ENCODE assay signal across 10 mouse cellular contexts in the genomic region with DNA sequence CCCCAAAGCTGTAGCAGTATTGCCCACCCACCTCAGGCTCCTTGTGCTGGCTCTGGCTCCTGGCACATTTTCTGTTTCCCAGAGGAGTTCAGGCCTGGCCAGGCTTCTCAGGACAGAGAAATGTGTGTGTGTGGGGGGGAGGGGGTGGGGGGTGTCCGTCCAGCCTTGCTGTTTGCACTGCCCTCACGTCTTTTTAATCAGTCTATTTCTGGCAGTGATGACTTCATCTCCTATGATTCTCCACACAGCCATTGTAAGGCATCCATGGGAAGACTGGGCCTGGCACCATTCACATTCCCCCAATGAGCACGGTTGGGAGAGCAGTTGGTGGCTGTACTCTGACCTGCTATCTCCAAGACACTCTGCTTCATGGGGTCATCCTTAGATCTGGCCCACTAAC.
A peak's percentile ranks its signal among the peaks of the same experiment; 100 is the strongest.
DNase-seq lines count a peak whose midpoint lies in the region; ATAC-seq lines count a peak whose summit lies in the region.
"Had no signal": no experiment of that assay in that cellular context is flagged by ENCODE, and none has a peak within 500 bp of the region (broad histone marks: within the 10 kb centered on the region; RNA-seq: fewer than 3 reads in every experiment).

No protein-coding gene starts in this region.

- intact Hi-C loops in heart, postnatal 25 days (cut with DNase I), result no loop called here

- no peak overlapping the region for H3K4me3 ChIP-seq in heart, embryonic 13.5 days
- H3K4me3 ChIP-seq in limb, embryonic 12.5 days (replicated peaks), result no peak overlapping the region
- no peak overlapping the region for H3K4me3 ChIP-seq in limb, embryonic 10.5 days
- no peak overlapping the region for H3K4me3 ChIP-seq in hindbrain, embryonic 16.5 days (ENCODE audit: low read length)

- H3K9ac ChIP-seq in heart, embryonic 13.5 days, result peak overlapping the region; percentile 71
- no peak overlapping the region for H3K9ac ChIP-seq in limb, embryonic 12.5 days (replicated peaks)
- H3K9ac ChIP-seq in hindbrain, embryonic 16.5 days (ENCODE audit: low read depth, low read length), result no peak overlapping the region

- peak overlapping the region; percentile 17 for H3K4me2 ChIP-seq in heart, embryonic 13.5 days
- H3K4me2 ChIP-seq in limb, embryonic 12.5 days, result no peak overlapping the region
- H3K4me2 ChIP-seq in hindbrain, embryonic 16.5 days (ENCODE audit: low read length), result no peak overlapping the region

- no peaks in the 10 kb centered on the region for H3K27me3 ChIP-seq in heart, embryonic 13.5 days (replicated peaks)
- H3K27me3 ChIP-seq in limb, embryonic 12.5 days, result no peaks in the 10 kb centered on the region
- H3K27me3 ChIP-seq in limb, embryonic 10.5 days (ENCODE audit: low read depth, poor library complexity, severe bottlenecking), result no peaks in the 10 kb centered on the region
- no peaks in the 10 kb centered on the region for H3K27me3 ChIP-seq in hindbrain, embryonic 16.5 days (replicated peaks; ENCODE audit: control insufficient read depth, insufficient read depth, low read length)

- no peak; the same call in 1 of the 2 replicates for ATAC-seq in heart, embryonic 13.5 days (ENCODE audit: extremely low read depth, insufficient number of reproducible peaks, low FRiP score, low TSS enrichment)
- no peak for ATAC-seq in limb, embryonic 12.5 days (ENCODE audit: insufficient number of reproducible peaks, insufficient read depth, low FRiP score, low TSS enrichment, low read depth)
- ATAC-seq in hindbrain, embryonic 16.5 days, result 0 out of 2 replicates have a peak, but pooled peaks have one; percentile 5

- peak overlapping the region; percentile 88 for H3K27ac ChIP-seq in heart, embryonic 13.5 days (replicated peaks)
- H3K27ac ChIP-seq in limb, embryonic 12.5 days, result peak overlapping the region; percentile 41; the same call in 1 of the 2 replicates
- no peak overlapping the region for H3K27ac ChIP-seq in limb, embryonic 10.5 days
- H3K27ac ChIP-seq in hindbrain, embryonic 16.5 days (ENCODE audit: low read depth, low read length), result peak overlapping the region; percentile 11; the same call in 1 of the 2 replicates

- H3K9me3 ChIP-seq in heart, embryonic 13.5 days, result no peaks in the 10 kb centered on the region
- H3K9me3 ChIP-seq in limb, embryonic 12.5 days, result no peaks in the 10 kb centered on the region
- no peaks in the 10 kb centered on the region for H3K9me3 ChIP-seq in limb, embryonic 10.5 days (replicated peaks)
- H3K9me3 ChIP-seq in hindbrain, embryonic 16.5 days (ENCODE audit: control insufficient read depth, low read length), result no peaks in the 10 kb centered on the region

- peaks cover 4% of the 10 kb centered on the region; the same call in 1 of the 2 replicates for H3K36me3 ChIP-seq in heart, embryonic 13.5 days
- H3K36me3 ChIP-seq in limb, embryonic 12.5 days, result peaks cover 22% of the 10 kb centered on the region; the same call in 1 of the 2 replicates
- H3K36me3 ChIP-seq in limb, embryonic 10.5 days, result peaks cover 39% of the 10 kb centered on the region
- no peaks in the 10 kb centered on the region for H3K36me3 ChIP-seq in hindbrain, embryonic 16.5 days (ENCODE audit: control insufficient read depth, insufficient read depth, low read length)

- WGBS in heart, embryonic 13.5 days, result 7% methylated on average over 3 of the region's 3 CpGs
- WGBS in limb, embryonic 12.5 days, result 35% methylated on average over 3 of the region's 3 CpGs
- 52% methylated on average over 3 of the region's 3 CpGs for WGBS in limb, embryonic 10.5 days
- WGBS in hindbrain, embryonic 16.5 days, result 12% methylated on average over 3 of the region's 3 CpGs

- DNase-seq in heart, postnatal 25 days (ENCODE audit: low spot score), result no peak
- no peak for DNase-seq in limb, embryonic 10.5 days (ENCODE audit: low spot score)
- DNase-seq in brain, adult 2 months (ENCODE audit: low read depth, low spot score), result peak; percentile 76
- DNase-seq in adrenal gland, postnatal 14 days, result no peak
- no peak for DNase-seq in kidney, postnatal 14 days
- DNase-seq: adrenal gland, postnatal 25 days; kidney, postnatal 4 days had no signal

- peaks cover 100% of the 10 kb centered on the region for H3K4me1 ChIP-seq in heart, embryonic 13.5 days
- peaks cover 69% of the 10 kb centered on the region for H3K4me1 ChIP-seq in limb, embryonic 12.5 days (replicated peaks)
- peaks cover 72% of the 10 kb centered on the region for H3K4me1 ChIP-seq in limb, embryonic 10.5 days
- peaks cover 61% of the 10 kb centered on the region for H3K4me1 ChIP-seq in hindbrain, embryonic 16.5 days (ENCODE audit: control insufficient read depth, insufficient read depth, low read depth, low read length)
